Mouse (Mus musculus) kidney, adult 2 months (tissue): ENCODE data around the gene Trap1. TPM values are rescaled to one million over a fixed set of nuclear protein-coding genes. Genes with fewer than 3 reads are reported as not detected.
A peak's percentile ranks its signal among the peaks of the same experiment; 100 is the strongest.

Experiments used
- DNase-seq: peaks from one replicate; pipeline ENCODE4 v3.0.0; 2021
- H3K27ac ChIP-seq: fragments of 200-500 bp; 2 replicates; pipeline ENCODE4 v1.5.1; 2012; ENCODE audit warnings: low read depth, low read length, control low read depth, inconsistent platforms; ENCODE audit not compliant: insufficient read depth
- H3K27me3 ChIP-seq: fragments of 200-500 bp; replicated peaks from 2 replicates; pipeline ENCODE4 v1.6.1; 2012; ENCODE audit warnings: mild to moderate bottlenecking, moderate library complexity, low read length, inconsistent platforms; ENCODE audit not compliant: control insufficient read depth, insufficient read depth
- H3K36me3 ChIP-seq: fragments of 200-500 bp; 2 replicates; pipeline ENCODE4 v1.6.1; 2012; ENCODE audit warnings: mild to moderate bottlenecking, moderate library complexity, low read length, inconsistent platforms; ENCODE audit not compliant: control insufficient read depth, insufficient read depth
- H3K4me1 ChIP-seq: fragments of 200-500 bp; 2 replicates; pipeline ENCODE4 v1.6.1; 2011; ENCODE audit warnings: low read length; ENCODE audit not compliant: control insufficient read depth, insufficient read depth
- H3K4me3 ChIP-seq: fragments of 200-500 bp; 2 replicates; pipeline ENCODE4 v1.5.1; 2011; ENCODE audit warnings: mild to moderate bottlenecking, low read depth, low read length, control low read depth; ENCODE audit not compliant: insufficient read depth
- CTCF ChIP-seq: fragments of 200-500 bp; conservative IDR thresholded peaks from 2 replicates; pipeline ENCODE4 v1.5.1; 2011; ENCODE audit warnings: low read depth, mild to moderate bottlenecking, control low read depth, low read length, moderate library complexity, mixed read lengths; ENCODE audit not compliant: insufficient read depth, insufficient read length
- POLR2A ChIP-seq: fragments of 200-500 bp; IDR thresholded peaks from one replicate; pipeline ENCODE4 v1.6.1; 2011; ENCODE audit warnings: low read depth, low read length, control low read depth
- WGBS: fragments of 180-500 bp; shearing (Covaris S2); methylation state at CpG from one replicate; pipeline ENCODE4 v1.1.7; 2018; 5-methylcytosine and 5-hydroxymethylcytosine counted together
- polyA plus RNA-seq: library from polyadenylated mRNA; depleted of rRNA; stranded (reverse); fragments of >200 nt; gene quantifications from 2 replicates; pipeline ENCODE4 v1.2.3, GENCODE M21; 2012; rRNA removed

The Trap1 gene
- polyA plus RNA-seq, 1 experiment: 225 TPM

GRCm38 (mm10) chr16:4012882-4013570 is 64.6 kb downstream of the Trap1 start:
- TF ChIP-seq CTCF (no peak), POLR2A (no peak)
- DNase-seq: no peak
- Histone ChIP-seq H3K27me3 (no peaks in the 10 kb centered on the region), H3K4me3 (no peak overlapping the region), H3K4me1 (peaks cover 8% of the 10 kb centered on the region; the same call in 1 of the 2 replicates), H3K27ac (no peak overlapping the region), H3K36me3 (no peaks in the 10 kb centered on the region)
- WGBS: 52% methylated on average over 4 of the region's 4 CpGs

- TF ChIP-seq CTCF: peak; percentile 27; the same call in 1 of the 2 replicates
- TF ChIP-seq POLR2A: peak; percentile 90
- peak within 1 kb of the TSS; percentile 88 for H3K27ac ChIP-seq
- WGBS: 2% methylated on average over 58 of the region's 58 CpGs
- DNase-seq: peak; percentile 97
- 0 out of 2 replicates have a peak, but pooled peaks cover 4% of the 10 kb centered on the region for H3K4me1 ChIP-seq
- 0 out of 2 replicates have a peak, but pooled peaks cover 2% of the 10 kb centered on the region for H3K36me3 ChIP-seq
- no peaks in the 10 kb centered on the region for H3K27me3 ChIP-seq
- peak within 1 kb of the TSS; percentile 70 for H3K4me3 ChIP-seq
Observed at GRCm38 (mm10) chr16:4003489-4004398, 73.9 kb downstream of the Trap1 start, which contains the start of gene Slx4. Slx4 (minus strand) TSS chr16:4003770.

Other genes starting within 250 kb of the Trap1 start
- gene Olfr15, start 246.9 kb downstream of the Trap1 start, polyA plus RNA-seq: not detected in 2 replicates
- gene Zfp174, start 230.6 kb downstream of the Trap1 start, polyA plus RNA-seq: 1.1 and 1.3 TPM in 2 replicates
- gene Naa60, start 205.5 kb downstream of the Trap1 start, polyA plus RNA-seq: 69.8 and 73.2 TPM in 2 replicates
- gene Zfp597, start 193.3 kb downstream of the Trap1 start, polyA plus RNA-seq: 2.2 and 2.5 TPM in 2 replicates
- gene Gm20695, start 193.2 kb downstream of the Trap1 start, polyA plus RNA-seq: not detected in 2 replicates
- 19.5 and 20.7 TPM in 2 replicates for gene 1700037C18Rik, start 169.1 kb downstream of the Trap1 start, polyA plus RNA-seq
- 7.3 and 8.3 TPM in 2 replicates for gene Cluap1, start 169.0 kb downstream of the Trap1 start, polyA plus RNA-seq
- gene Nlrc3, start 101.2 kb downstream of the Trap1 start, polyA plus RNA-seq: 3.8 and 4.0 TPM in 2 replicates
- gene Slx4, start 74.1 kb downstream of the Trap1 start, polyA plus RNA-seq: 36.0 and 41.0 TPM in 2 replicates
- gene Dnase1, start 40.9 kb downstream of the Trap1 start, polyA plus RNA-seq: 2,240 and 2,440 TPM in 2 replicates
- 21.6 and 27.1 TPM in 2 replicates for gene Crebbp, start 136.2 kb upstream of the Trap1 start, polyA plus RNA-seq